Mouse (Mus musculus) cerebellum, adult (tissue): Measurements from ENCODE around the gene Tcf12.

Experiments
- ATAC-seq: cut with Nextera tagmentation; 2 replicates; pipeline ENCODE4 v1.9.2; 2017; ENCODE audit warnings: mild to moderate bottlenecking, moderate library complexity, mixed read lengths; ENCODE audit not compliant: insufficient number of reproducible peaks, low FRiP score, low TSS enrichment

The Tcf12 gene

GRCm38 (mm10) chr9:71853904-71854303, 257.8 kb downstream of the Tcf12 start:
- ATAC-seq: no peak

GRCm38 (mm10) chr9:71850283-71850682, 261.4 kb downstream of the Tcf12 start:
- ATAC-seq: no peak

GRCm38 (mm10) chr9:71848392-71848791, 263.3 kb downstream of the Tcf12 start:
- no peak for ATAC-seq

DNA sequence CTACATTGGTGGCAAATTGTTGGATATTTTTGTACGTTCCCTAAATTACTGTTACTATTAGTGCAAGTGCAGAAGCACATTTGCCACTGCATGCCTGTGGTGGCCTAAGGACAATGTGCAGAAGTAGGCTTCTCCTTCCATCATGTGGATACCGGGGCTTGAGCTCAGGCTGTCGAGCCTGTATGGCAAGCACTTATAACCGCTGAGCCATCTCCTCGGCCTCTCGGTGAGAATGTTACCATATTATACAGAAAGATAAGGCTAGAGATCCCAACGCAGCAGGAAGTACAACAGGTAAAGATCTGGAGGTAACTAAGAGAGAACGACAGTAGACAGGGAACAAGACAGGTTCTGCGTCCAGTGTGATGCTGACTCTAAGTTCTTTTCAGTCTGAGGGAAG, 263.8 kb downstream of the Tcf12 start:
- ATAC-seq: no peak

- ATAC-seq: no peak
Observed at GRCm38 (mm10) chr9:71841850-71842249, 269.8 kb downstream of the Tcf12 start.

- no peak for ATAC-seq
Observed at GRCm38 (mm10) chr9:71837366-71837765, 274.3 kb downstream of the Tcf12 start.

- no peak for ATAC-seq
Observed at GRCm38 (mm10) chr9:71836366-71836765, 275.3 kb downstream of the Tcf12 start.

GRCm38 (mm10) chr9:71835203-71835815, 276.4 kb downstream of the Tcf12 start:
- ATAC-seq: no peak

DNA sequence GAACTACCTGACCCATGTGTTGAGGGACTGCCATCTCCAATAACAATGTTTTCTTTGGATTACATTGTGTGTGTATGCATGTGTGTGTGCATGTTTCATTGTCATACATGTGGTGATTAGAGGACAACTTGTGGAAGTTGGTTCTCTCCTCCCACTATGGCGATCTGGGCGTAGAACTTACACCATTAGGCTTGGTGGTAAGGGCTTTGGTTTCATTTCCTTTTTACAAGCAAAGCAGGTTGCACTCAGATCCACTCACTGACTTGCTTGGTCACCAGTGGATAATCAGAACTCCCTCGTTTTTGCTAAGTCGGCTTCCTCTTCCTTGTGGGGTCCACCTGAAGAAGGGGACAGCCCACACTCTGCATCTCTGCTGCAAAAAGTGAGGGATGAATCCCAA, 277.0 kb downstream of the Tcf12 start:
- ATAC-seq: no peak

DNA sequence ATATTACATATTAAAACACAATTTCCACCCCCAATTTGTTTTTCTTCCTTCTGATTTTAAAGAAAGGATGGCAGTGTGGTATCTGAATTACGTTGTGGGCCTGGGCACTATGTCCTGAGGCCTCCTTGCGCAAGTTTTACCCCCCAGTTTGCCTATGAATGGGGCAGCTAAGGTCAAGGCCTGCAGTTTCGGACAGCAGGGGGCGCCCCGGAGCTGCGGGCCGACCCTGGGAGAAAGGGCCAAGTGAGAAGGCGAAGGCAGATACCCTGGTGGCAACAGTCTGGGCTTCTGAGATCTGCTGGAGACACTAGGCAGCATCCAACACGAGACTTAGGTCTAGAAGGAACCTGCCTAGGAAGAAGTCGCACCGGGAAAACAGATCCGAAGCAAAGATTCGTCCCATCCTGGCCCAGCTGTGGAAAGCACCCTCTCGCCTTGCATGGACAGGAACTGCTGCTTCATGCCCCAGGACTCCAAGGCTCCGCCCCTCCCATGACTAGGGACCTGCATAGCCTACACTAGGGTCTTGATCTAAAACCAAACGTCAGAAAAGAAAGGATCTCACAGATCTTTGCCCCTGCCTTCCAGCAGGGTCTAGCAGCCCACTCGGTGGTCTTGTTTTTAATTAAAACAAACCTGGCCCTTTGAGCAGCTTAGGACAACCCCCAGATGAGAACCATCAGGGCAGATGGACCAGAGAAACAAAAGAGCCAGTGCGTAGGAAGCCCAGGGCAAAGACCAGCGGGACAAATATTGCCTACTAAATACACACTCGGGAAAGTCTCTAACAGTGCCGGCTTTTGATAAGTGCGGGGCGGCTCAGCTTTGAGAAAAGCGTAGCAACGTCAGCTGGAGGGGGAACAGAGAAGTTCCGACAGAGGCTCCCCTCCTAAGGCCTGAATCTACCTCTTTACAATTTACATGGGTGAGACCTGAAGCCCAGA, 279.6 kb downstream of the Tcf12 start:
- no peak for ATAC-seq

GRCm38 (mm10) chr9:71830994-71831393, 280.7 kb downstream of the Tcf12 start:
- ATAC-seq: no peak

DNA sequence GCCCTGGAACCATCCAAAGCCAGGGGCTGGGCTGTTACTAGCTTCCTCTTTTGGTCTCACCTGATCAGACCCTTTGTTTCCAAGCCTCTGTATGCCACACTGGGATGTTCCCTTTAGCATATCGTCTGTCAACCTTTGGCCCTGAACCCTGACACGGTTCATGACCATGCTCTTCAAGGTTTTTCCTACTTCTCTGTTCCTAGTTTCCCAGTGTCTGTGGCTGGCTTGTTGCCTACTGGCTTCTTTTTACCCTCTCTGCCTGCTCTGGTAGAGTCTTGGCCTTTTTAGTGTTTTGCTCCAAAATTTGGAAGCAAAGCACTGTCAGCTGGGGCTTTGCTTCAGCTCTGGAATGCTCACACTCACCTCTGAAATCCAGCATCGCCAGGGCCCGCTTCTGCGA, 281.3 kb downstream of the Tcf12 start:
- ATAC-seq: no peak

DNA sequence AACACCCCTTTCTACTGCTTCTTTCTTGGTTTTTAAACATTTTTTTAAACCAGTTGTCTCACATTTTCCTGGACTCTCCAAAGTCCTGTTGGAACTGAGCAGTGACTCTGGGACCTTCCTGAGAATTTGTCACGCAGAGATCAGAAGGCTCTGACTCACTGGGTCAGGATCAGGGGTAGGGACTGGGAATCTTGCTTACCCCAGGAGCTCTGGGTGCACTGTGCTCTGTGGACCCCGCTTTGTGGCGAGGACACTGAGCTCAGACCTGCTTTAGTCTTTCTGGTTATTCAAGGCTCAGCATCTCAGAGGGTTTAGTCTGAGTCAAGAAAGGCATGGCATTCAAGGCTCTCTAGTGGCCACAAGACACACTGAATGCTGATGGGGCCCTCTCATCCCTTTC, 281.9 kb downstream of the Tcf12 start:
- no peak for ATAC-seq

DNA sequence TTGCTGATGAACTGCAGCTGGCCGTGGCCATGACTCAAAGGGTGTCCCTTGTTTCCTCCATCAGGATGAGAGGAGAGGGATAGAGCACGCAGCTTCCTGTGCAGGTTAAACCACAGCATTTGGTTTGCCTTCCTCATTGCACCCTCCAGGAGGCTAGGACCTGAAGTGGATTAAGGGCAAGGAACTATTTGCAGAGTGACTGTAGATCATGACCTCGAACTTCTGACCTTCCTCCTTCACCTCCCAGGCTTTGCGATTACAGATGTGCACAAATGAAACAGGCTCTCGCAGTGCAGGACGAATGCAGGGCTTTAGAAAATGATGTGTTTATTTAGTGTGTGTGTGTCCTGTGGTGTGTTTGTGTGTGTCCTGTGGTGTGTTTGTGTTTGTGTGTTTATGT, 282.5 kb downstream of the Tcf12 start:
- ATAC-seq: no peak

- no peak for ATAC-seq
Observed at GRCm38 (mm10) chr9:71827371-71827770, 284.3 kb downstream of the Tcf12 start.

DNA sequence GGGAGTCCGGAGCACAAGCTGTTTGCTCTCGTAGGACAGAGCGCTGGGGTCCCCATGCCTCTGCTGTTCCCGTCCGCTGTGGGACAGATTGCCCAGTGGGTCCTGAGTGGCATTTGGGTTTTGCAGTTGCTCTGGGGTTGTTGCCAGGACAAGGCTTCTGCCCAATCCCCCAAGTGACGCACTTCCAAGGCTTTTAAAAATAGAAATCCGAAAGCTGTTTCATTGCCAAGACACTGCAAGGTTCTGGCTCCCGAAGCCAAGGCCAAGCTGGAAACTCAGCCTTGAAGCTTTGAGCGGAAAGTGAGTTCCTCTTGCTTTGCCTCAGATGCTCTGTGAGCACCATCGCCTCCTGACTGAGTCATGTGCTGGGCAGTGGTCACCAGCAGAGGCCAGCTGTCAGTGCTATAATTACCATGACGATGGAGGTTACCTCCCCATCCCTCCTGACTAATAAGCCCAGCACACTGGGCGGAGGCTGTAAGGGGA, 285.6 kb downstream of the Tcf12 start:
- peak; percentile 79 for ATAC-seq

DNA sequence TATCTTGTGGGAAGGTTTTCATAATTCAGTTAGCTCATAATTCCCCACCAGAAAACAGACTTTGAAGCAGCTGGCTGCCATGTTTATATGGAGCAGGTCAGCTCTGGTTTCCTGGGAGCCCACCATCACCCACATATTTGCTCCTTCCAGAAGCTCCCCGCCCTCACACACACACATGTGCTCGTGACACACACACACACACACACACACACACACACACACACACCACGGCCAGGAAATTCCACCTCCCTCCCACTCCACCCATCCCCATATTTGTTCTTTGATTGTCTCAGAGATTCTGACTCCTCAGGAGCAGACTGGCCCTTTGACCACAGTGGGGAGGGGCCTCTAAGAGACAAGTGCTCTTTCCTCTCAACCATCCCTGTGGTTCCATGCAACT, 289.7 kb downstream of the Tcf12 start:
- no peak for ATAC-seq

GRCm38 (mm10) chr9:71818453-71818852, 293.2 kb downstream of the Tcf12 start:
- ATAC-seq: no peak

DNA sequence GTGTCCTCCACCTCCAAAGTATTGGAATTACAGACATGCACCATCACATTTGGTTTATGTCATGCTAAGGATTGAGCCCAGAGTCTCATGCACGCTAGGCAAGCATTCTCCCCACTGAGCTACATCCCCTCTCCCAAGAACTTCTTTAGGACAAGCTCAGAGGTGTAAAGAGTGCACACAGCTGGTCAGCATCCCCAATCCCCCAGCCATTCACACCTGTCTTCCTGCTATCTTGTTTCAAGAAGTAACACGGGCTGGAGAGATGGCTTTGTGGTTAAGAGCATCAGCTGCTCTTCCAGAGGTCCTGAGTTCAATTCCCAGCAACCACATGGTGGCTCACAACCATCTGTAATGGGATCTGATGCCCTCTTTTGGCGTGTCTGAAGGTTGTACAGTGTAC, 295.6 kb downstream of the Tcf12 start:
- ATAC-seq: no peak

GRCm38 (mm10) chr9:71813565-71813964, 298.1 kb downstream of the Tcf12 start:
- no peak for ATAC-seq

- no peak for ATAC-seq
Observed at GRCm38 (mm10) chr9:71812914-71813313, 298.8 kb downstream of the Tcf12 start.

DNA sequence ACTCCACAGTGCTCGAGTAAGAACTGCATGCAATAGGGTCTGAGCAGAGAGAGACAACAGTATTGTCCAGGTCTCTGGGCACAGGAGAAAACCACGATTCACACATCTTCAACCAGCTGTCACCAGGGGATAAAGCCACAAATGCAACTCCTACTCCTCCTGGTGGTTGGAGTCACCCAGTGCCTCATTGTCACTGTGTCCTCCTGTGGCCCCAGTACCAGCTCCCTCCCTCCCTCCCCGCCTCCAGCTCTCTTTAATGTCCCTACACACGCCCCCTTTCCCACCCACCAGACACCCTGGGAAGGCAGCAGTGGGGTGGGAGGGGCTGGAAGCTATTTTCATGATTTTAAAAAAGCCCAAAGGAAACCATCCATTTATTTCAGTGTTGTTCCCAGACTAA, 299.3 kb downstream of the Tcf12 start:
- no peak for ATAC-seq
